Mouse (Mus musculus) liver (tissue): Measurements from ENCODE around the gene Fiz1.
"Not testable (repeated sequence)": the region's sequence is repeated elsewhere in the genome, so short reads cannot be mapped to it uniquely, and the experiment has no call there.

Experiments used
- DNase-seq: peaks from one replicate; pipeline ENCODE4 v3.0.0-alpha.2; 2020; ENCODE audit warnings: mixed read lengths

Gene Fiz1

GRCm38 (mm10) chr7:5037467-5037866 is 23.0 kb upstream of the Fiz1 start:
- DNase-seq = no peak

GRCm38 (mm10) chr7:5037026-5037425 is 22.5 kb upstream of the Fiz1 start:
- no peak for DNase-seq

- no peak for DNase-seq
These were observed 21.6 kb upstream of the Fiz1 start for GRCm38 (mm10) chr7:5036136-5036535.

GRCm38 (mm10) chr7:5035628-5036027 is 21.1 kb upstream of the Fiz1 start:
- DNase-seq = no peak

- no peak for DNase-seq
These were observed 19.3 kb upstream of the Fiz1 start, which contains the start of gene 4632433K11Rik for GRCm38 (mm10) chr7:5033818-5034217. Gene 4632433K11Rik (plus strand): TSS chr7:5034118.

- DNase-seq = no peak
These were observed 17.0 kb upstream of the Fiz1 start for GRCm38 (mm10) chr7:5031496-5031895.

- no peak for DNase-seq
These were observed 16.2 kb upstream of the Fiz1 start for GRCm38 (mm10) chr7:5030554-5031275.

GRCm38 (mm10) chr7:5029946-5030345 is 15.4 kb upstream of the Fiz1 start:
- DNase-seq = no peak

GRCm38 (mm10) chr7:5029543-5029942 is 15.0 kb upstream of the Fiz1 start:
- no peak for DNase-seq

GRCm38 (mm10) chr7:5021197-5021596 is 6.7 kb upstream of the Fiz1 start:
- DNase-seq = no peak

- DNase-seq = no peak
These were observed 6.2 kb upstream of the Fiz1 start for GRCm38 (mm10) chr7:5020685-5021084.

- DNase-seq = peak; percentile 99
These were observed 5.6 kb upstream of the Fiz1 start, which contains the start of the genes Zfp865 and Ccdc106 for GRCm38 (mm10) chr7:5020000-5020681. Gene Zfp865 (plus strand): TSS chr7:5020376. Gene Ccdc106 (plus strand): TSS chr7:5020553.

GRCm38 (mm10) chr7:5019576-5019975 is 5.1 kb upstream of the Fiz1 start:
- DNase-seq = not testable (repeated sequence)

- DNase-seq = no peak
These were observed 3.4 kb upstream of the Fiz1 start for GRCm38 (mm10) chr7:5017931-5018330.

- no peak for DNase-seq
These were observed 2.9 kb upstream of the Fiz1 start for GRCm38 (mm10) chr7:5017352-5017751.

GRCm38 (mm10) chr7:5016920-5017319 is 2.4 kb upstream of the Fiz1 start:
- DNase-seq = no peak

- no peak for DNase-seq
These were observed 1.6 kb upstream of the Fiz1 start for GRCm38 (mm10) chr7:5016057-5016456.

- DNase-seq = peak; percentile 94
These were observed 863 bp upstream of the Fiz1 start, which contains the start of gene Gm44973 for GRCm38 (mm10) chr7:5015118-5016001. Gene Gm44973 (plus strand): TSS chr7:5015496.

- no peak for DNase-seq
These were observed 1.6 kb downstream of the Fiz1 start for GRCm38 (mm10) chr7:5012681-5013513.

- no peak for DNase-seq
These were observed 6.3 kb downstream of the Fiz1 start for GRCm38 (mm10) chr7:5008229-5008628.

- not testable (repeated sequence) for DNase-seq
These were observed 11.6 kb downstream of the Fiz1 start for GRCm38 (mm10) chr7:5002876-5003275.

- DNase-seq = no peak
These were observed 14.6 kb downstream of the Fiz1 start for GRCm38 (mm10) chr7:4999876-5000275.
